Mouse (Mus musculus) hindbrain, embryonic 15.5 days (tissue): ENCODE measurements at regions not wholly inside any gene's neighbourhood (a gene's known extent, or its start where the extent isn't known, plus 50 kb on each side); places are given as distances from the start of the nearest gene placed in this dataset.

Experiments
- ATAC-seq: fragments of 200-750 bp; cut with Nextera tagmentation; 2 replicates; pipeline ENCODE4 v1.8.0; 2017; ENCODE audit warnings: low read depth, moderate number of reproducible peaks, moderate TSS enrichment; ENCODE audit not compliant: low FRiP score
- H3K27ac ChIP-seq: fragments of 300-500 bp; sonication (generic); replicated peaks from 2 replicates; pipeline ENCODE4 v1.5.1; 2015; ENCODE audit warnings: mild to moderate bottlenecking, inconsistent platforms
- H3K27me3 ChIP-seq: fragments of 300-500 bp; sonication (generic); 2 replicates; pipeline ENCODE4 v1.6.1; 2015; ENCODE audit warnings: control low read depth, inconsistent platforms
- H3K36me3 ChIP-seq: fragments of 300-500 bp; sonication (generic); 2 replicates; pipeline ENCODE4 v1.6.1; 2015; ENCODE audit warnings: control low read depth, inconsistent platforms
- H3K4me1 ChIP-seq: fragments of 300-500 bp; sonication (generic); replicated peaks from 2 replicates; pipeline ENCODE4 v1.6.1; 2015; ENCODE audit warnings: control low read depth, inconsistent platforms
- H3K4me2 ChIP-seq: fragments of 300-500 bp; sonication (generic); 2 replicates; pipeline ENCODE4 v1.6.1; 2015; ENCODE audit warnings: moderate library complexity, mild to moderate bottlenecking, inconsistent platforms
- H3K4me3 ChIP-seq: fragments of 300-500 bp; sonication (generic); 2 replicates; pipeline ENCODE4 v1.5.1; 2015; ENCODE audit warnings: mild to moderate bottlenecking, inconsistent platforms
- H3K9ac ChIP-seq: fragments of 300-500 bp; sonication (generic); 2 replicates; pipeline ENCODE4 v1.6.1; 2015; ENCODE audit warnings: inconsistent platforms
- H3K9me3 ChIP-seq: fragments of 300-500 bp; sonication (generic); 2 replicates; pipeline ENCODE4 v1.6.1; 2016; ENCODE audit warnings: control low read depth, inconsistent platforms
- WGBS: fragments of 180-500 bp; shearing (Covaris S2); methylation state at CpG from one replicate; pipeline ENCODE4 v1.1.7; 2015; 5-methylcytosine and 5-hydroxymethylcytosine counted together

- 93% methylated on average over 1 of the region's 1 CpGs for WGBS
- Histone ChIP-seq H3K4me3 (no peak overlapping the region), H3K4me1 (no peaks in the 10 kb centered on the region), H3K9ac (no peak overlapping the region), H3K4me2 (no peak overlapping the region), H3K9me3 (no peaks in the 10 kb centered on the region), H3K36me3 (no peaks in the 10 kb centered on the region), H3K27ac (no peak overlapping the region), H3K27me3 (no peaks in the 10 kb centered on the region)
- ATAC-seq: no peak
Measured at GRCm38 (mm10) chr2:8276127-8276773, 766.9 kb upstream of the Celf2 start.
